Mouse (Mus musculus) spleen, adult 2 months (tissue): ENCODE data around the gene Sgo2a.

Experiments
- CTCF ChIP-seq: fragments of 200-500 bp; IDR thresholded peaks from 2 replicates; pipeline ENCODE4 v1.5.1; 2011; ENCODE audit warnings: mild to moderate bottlenecking, inconsistent platforms; ENCODE audit not compliant: insufficient read depth, insufficient read length, insufficient replicate concordance; ENCODE audit errors: extremely low read depth
- POLR2A ChIP-seq: fragments of 200-500 bp; IDR thresholded peaks from 2 replicates; pipeline ENCODE4 v1.6.1; 2011; ENCODE audit warnings: low read depth, low read length, inconsistent platforms

GRCm38 (mm10) chr1:58055598-58055997, 59.8 kb downstream of the Sgo2a start:
- TF ChIP-seq CTCF (no peak), POLR2A (no peak)
